Mouse (Mus musculus) hematopoietic stem cell, adult 5-6 weeks (primary cell): ENCODE measurements around the gene Zfp273. TPM values are rescaled to one million over a fixed set of nuclear protein-coding genes. Genes with fewer than 3 reads are reported as not detected.
"Not testable (repeated sequence)": the region's sequence is repeated elsewhere in the genome, so short reads cannot be mapped to it uniquely, and the experiment has no call there.

Source experiments
- ATAC-seq, 2 experiments: fragments of 125-278 bp in 1 of 2; replicated peaks in 1 of 2; 2 replicates each; pipeline ENCODE4 v1.8.0; 2016 to 2017; ENCODE audit warnings: inconsistent platforms in 2 of 2, mild to moderate bottlenecking in 2 of 2, moderate number of reproducible peaks in 2 of 2, low read depth in 1 of 2, moderate TSS enrichment in 1 of 2; ENCODE audit not compliant: low FRiP score in 2 of 2, poor library complexity in 2 of 2, severe bottlenecking in 2 of 2, insufficient read depth in 1 of 2, low TSS enrichment in 1 of 2
- total RNA-seq: library from RNA; stranded (forward); fragments of 172-1452, 232-1000 nt; gene quantifications from 2 replicates; pipeline ENCODE4 v1.2.3, GENCODE M21; 2017

Gene Zfp273
- total RNA-seq: 9.3 and 12.4 TPM in 2 replicates

DNA sequence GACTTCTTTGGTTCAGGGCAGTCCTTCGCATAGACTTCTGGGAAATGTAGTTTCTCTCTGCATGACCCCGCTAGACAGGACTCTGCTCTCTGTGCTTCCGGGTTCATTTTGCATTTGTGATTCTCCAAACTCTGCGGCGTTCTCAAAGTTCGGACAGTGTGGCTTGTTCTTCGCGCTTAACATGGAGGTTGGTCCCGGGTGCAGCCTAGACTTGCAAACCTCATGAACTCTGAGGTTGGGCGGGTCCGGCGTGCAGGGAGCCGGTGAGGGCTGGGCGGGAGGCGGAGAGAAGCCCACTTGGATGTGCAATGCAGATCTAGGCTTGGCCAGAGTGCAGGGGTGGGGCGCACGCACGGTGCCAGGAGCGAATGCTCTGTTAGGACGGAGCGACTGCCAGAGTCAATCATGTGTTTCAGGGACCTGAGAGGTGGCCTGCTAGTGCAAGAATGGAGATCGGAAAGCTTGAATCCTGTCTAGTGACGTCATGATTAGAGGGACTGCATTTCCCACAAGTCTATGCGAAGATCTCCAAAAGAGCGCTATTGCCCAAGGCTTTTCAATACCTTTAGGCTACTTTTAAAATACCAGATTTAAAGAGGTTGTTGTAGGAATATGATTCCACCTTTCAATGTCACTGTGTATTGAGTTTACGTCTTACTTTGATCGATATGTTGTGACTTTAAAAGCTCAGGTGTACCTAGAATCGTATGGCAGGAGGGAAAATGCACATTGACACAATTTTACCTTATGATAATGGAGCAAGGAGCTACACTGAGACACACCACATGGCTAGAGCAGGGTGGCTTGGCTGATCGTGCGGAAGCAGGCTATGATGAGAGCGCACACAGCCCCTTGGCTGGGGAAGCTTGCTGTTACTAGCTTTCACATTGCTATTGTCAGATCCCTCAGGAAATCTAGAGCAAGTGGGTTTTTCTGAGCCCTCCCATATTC lies at the start of gene Zfp273:
Gene Zfp273 (plus strand): TSS at position 31 of the 951 bp plus-strand sequence.
- peak; percentile 97 for ATAC-seq

GRCm38 (mm10) chr13:67779265-67780221 lies 34.0 kb upstream of the Zfp273 start, which contains the start of gene Zfp493:
Zfp493 (plus strand) TSS chr13:67779693.
- peak; percentile 98 to 99 for ATAC-seq

- no peak for ATAC-seq
These were observed 21.6 kb upstream of the Zfp273 start for GRCm38 (mm10) chr13:67791921-67792455.

GRCm38 (mm10) chr13:67798618-67799017 lies 14.9 kb upstream of the Zfp273 start:
- ATAC-seq: no peak

- ATAC-seq: not testable (repeated sequence)
These were observed 14.4 kb upstream of the Zfp273 start for GRCm38 (mm10) chr13:67799151-67799550.

DNA sequence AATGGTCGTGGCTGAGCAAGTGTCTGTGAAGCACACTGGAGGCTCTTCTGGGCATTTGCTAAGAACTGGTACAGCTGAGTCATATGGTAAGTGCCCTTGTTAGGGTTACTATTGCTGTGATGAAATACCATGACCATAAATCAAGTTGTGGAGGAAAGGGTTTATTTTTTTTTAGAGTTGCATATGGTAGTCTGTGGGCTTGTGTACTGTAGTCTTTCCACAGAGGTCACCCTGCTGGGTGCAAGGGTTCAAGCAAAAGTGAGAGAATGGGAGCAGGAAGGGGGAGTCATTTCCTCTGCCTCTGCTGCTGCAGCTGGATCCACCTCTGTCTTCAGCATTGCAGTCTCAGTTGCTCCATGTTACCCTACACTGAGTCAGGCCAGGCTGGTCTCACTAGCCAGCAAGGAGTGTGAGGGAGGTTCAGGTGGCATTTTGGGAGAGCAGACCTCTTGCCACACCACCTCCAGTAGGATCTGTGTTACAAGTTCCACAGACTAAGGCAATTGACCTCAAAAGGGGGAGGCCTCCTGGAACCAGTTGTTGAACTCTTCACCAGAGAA lies 1.8 kb upstream of the Zfp273 start:
- no peak for ATAC-seq

- no peak for ATAC-seq
These were observed 405 bp upstream of the Zfp273 start for GRCm38 (mm10) chr13:67812961-67813709.

- ATAC-seq: no peak
These were observed 5.1 kb downstream of the Zfp273 start for GRCm38 (mm10) chr13:67818636-67819035.

DNA sequence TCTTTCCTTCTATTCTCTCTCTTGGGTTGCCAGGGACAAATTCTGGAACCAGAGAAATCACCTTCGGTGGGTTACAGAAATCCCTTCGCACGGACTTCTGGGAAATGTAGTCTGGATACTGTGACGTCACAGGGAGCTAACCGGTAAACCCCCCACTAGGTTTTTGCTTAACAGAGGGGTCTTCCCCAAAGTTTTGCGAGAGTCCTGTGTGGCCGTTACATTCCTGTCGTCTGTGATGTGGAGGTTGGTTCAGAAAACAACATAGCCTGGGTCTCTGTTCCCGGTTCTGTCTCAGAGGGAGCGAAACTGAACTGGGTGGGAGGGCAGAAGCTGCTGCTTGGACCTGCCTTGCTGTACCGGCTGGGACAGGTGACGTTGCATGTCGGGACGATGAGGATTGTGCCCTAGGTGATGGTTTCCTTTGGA lies 17.4 kb downstream of the Zfp273 start, which contains the start of gene Gm10037:
Gene Gm10037 (plus strand): TSS at position 196 of the 426 bp plus-strand sequence.
- ATAC-seq: peak; percentile 84 to 88

- not testable (repeated sequence) for ATAC-seq
These were observed 19.6 kb downstream of the Zfp273 start for GRCm38 (mm10) chr13:67833137-67833536.

DNA sequence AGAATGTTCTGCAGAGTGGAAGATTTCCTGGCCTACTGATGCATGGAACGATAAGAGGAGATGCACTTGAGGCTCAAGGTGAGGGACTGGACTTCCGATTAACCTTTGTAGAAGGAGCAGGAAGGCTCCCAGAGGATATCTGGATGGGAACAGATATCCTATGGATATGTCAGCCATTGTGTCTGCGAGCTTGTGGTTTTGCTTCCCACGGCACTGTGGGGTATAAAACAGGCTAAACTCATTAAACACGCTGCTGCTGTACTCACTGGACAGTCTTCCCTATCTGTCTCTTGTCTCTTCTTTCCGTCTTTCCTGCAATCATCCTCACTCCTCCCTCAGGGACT lies 30.2 kb downstream of the Zfp273 start:
- ATAC-seq: no peak; a peak in 2 of 4 replicates

GRCm38 (mm10) chr13:67844119-67844852 lies 30.7 kb downstream of the Zfp273 start:
- ATAC-seq: peak; percentile 94 to 96

DNA sequence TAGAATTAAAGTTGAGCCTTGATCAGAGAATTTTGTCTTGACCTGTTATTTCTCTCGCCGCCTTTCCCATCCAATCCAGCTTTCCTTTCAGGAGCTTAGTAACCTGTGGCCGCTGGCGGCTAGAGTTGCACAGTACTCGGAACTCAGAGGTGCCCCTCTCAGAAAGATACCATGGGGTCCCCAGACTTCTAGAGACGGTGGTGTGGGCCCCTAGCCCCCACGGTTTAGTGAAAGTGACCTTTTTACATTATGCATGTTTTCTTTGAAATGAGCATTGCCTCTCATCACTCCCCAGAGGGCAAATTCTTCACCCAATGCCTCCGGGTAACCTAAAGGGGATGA lies 31.3 kb downstream of the Zfp273 start:
- no peak for ATAC-seq

DNA sequence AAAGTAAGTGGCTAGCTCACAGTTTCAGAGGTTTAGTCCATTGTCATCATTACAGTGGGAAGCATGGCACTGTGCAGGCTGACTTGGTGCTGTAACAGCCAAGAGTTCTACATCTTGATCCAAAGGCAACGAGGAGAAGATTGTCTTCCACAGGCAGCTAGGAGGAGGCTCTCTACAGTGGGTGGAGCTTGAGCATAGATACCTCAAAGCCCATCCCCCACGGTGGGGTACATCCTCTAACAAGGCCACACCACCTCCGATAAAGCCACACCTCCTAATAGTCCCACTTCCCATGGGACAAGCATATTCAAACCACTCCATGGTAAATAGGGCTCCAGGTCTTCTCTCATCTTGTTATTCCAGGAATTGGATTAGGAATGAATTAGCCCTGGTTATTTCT lies 36.8 kb downstream of the Zfp273 start:
- ATAC-seq: no peak

GRCm38 (mm10) chr13:67853130-67853529 lies 39.6 kb downstream of the Zfp273 start:
- no peak for ATAC-seq

DNA sequence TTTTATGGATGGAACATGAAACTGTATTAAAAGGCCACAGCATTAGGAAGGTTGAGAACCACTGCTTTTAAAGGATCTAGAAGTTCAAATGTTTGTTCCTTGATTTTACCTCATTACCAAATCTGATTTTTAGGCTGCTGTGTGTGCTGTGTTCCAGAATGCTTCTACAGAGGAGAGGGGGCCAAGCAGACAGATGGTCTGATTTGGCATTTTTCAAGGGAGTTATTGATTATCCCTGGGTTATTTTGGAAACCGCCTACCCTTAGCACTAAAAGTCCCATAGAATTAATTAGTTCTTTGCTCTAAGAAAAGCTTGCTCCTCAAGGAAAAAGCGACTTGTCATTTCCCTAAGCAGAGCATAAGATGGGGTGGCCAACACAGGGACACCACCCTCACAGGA lies 40.4 kb downstream of the Zfp273 start:
- no peak for ATAC-seq
